Mouse (Mus musculus): ENCODE measurements at regions not wholly inside any gene's neighbourhood (a gene's known extent, or its start where the extent isn't known, plus 50 kb on each side); places are given as distances from the start of the nearest gene placed in this dataset.

DNA sequence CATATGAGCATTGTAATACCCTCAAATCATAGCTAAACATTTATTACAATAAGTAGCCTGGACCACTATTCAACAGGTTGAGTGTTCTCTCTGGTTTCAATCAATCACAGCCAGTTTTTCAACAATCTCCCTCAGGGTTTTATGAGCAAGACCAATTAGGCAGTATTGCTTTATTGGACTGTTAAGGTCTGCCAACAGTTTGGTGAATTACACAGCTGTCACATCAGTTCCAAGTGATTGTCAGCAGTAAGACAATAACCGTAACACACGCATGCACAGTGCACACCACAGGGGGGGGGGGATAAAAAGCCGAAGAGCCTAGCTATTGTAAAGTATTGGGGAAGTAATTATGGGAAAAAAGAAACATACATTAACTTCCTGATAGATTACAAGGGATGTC lies 918.6 kb upstream of the Jmjd1c start:
- Histone ChIP-seq H3K4me2 (ENCODE audit: low read length) (no peak overlapping the region), H3K36me3 (ENCODE audit: control insufficient read depth, insufficient read depth, low read length) (no peaks in the 10 kb centered on the region), H3K4me1 (ENCODE audit: control insufficient read depth, insufficient read depth, low read length) (no peaks in the 10 kb centered on the region), H3K9ac (replicated peaks; ENCODE audit: low read length) (no peak overlapping the region), H3K27me3 (ENCODE audit: control insufficient read depth, insufficient read depth, low read length) (no peaks in the 10 kb centered on the region), H3K4me3 (replicated peaks; ENCODE audit: low read depth, low read length) (no peak overlapping the region), H3K9me3 (ENCODE audit: control insufficient read depth, low read length) (no peaks in the 10 kb centered on the region), H3K27ac (replicated peaks; ENCODE audit: low read depth, low read length) (no peak overlapping the region)
- ATAC-seq (ENCODE audit: low FRiP score, low TSS enrichment) (peak; percentile 84), DNase-seq (peak; percentile 42)
- 41% methylated on average over 3 of the region's 3 CpGs for WGBS

DNA sequence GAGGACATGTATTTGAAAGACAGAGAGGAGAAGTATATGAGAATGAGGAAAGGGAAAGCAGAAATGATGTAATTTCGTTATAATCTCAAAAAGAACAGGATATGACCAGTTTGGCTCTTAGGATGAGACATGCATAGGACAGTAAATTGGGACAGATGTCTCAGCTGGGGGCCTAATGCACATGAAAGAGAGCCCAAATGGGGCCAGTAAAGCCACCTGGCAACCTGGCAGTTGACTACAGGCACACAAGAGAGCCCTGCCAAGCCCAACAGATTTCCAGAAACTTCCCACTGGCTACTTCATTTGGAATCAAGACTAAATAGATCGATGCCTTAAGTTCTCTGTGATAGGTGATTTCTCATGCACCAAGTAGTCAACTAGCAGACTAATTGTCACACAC lies 914.7 kb upstream of the Jmjd1c start:
- H3K4me2 ChIP-seq (ENCODE audit: low read length) = no peak overlapping the region
- H3K27ac ChIP-seq (replicated peaks; ENCODE audit: low read depth, low read length) = no peak overlapping the region
- no peak for DNase-seq
- no peaks in the 10 kb centered on the region for H3K4me1 ChIP-seq (ENCODE audit: control insufficient read depth, insufficient read depth, low read length)
- H3K27me3 ChIP-seq (ENCODE audit: control insufficient read depth, insufficient read depth, low read length) = no peaks in the 10 kb centered on the region
- H3K9me3 ChIP-seq (ENCODE audit: control insufficient read depth, low read length) = no peaks in the 10 kb centered on the region
- no peak for ATAC-seq (ENCODE audit: low FRiP score, low TSS enrichment)
- no peak overlapping the region for H3K9ac ChIP-seq (replicated peaks; ENCODE audit: low read length)
- no peaks in the 10 kb centered on the region for H3K36me3 ChIP-seq (ENCODE audit: control insufficient read depth, insufficient read depth, low read length)
- WGBS = 83% methylated on average over 2 of the region's 2 CpGs
- H3K4me3 ChIP-seq (replicated peaks; ENCODE audit: low read depth, low read length) = no peak overlapping the region

DNA sequence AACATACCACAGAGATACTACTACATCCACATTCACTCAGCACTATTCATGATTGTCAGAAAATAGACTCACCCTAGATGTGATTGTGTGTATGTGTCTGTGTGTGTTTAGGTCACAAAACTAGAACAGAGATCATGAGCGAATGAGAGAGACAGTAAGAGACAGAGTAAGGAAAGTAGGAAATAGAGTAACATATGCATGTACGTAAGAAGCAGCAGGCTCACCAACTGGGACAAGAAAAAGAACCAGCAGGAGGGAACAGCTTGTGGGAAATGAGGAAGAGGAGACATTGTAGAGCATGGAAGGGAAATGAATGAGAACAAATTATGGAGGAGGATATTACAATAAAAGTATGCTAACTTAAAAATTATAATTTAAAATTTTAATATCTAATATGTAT lies 912.9 kb upstream of the Jmjd1c start:
- Histone ChIP-seq H3K27ac (replicated peaks; ENCODE audit: low read depth, low read length) (no peak overlapping the region), H3K9ac (replicated peaks; ENCODE audit: low read length) (no peak overlapping the region), H3K4me3 (replicated peaks; ENCODE audit: low read depth, low read length) (no peak overlapping the region), H3K4me2 (ENCODE audit: low read length) (no peak overlapping the region), H3K27me3 (ENCODE audit: control insufficient read depth, insufficient read depth, low read length) (no peaks in the 10 kb centered on the region), H3K9me3 (ENCODE audit: control insufficient read depth, low read length) (no peaks in the 10 kb centered on the region), H3K4me1 (ENCODE audit: control insufficient read depth, insufficient read depth, low read length) (no peaks in the 10 kb centered on the region), H3K36me3 (ENCODE audit: control insufficient read depth, insufficient read depth, low read length) (no peaks in the 10 kb centered on the region)
- DNase-seq = no peak
- no peak for ATAC-seq (ENCODE audit: low FRiP score, low TSS enrichment)
- 80% methylated on average over 2 of the region's 2 CpGs for WGBS

DNA sequence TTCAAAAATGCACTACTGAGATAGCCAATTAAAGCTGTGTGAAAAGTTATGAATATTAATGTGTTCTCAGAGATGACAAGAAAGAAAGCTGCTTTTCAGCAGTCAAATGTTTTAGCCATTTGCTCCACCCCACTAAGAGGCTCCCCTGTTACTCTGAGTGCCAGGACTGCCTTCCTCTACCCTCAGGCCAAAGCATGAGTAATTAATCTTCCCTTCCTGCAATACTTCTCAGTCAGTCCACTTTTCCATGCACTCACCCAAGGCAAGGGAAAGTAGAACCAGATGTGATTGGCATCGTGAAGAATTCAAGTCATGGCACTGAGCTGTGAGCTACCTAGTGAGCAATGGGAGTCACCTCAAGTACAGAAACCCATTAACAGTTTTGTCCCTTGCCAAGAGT lies 908.9 kb upstream of the Jmjd1c start:
- whole genome bisulfite sequencing = 53% methylated on average over 1 of the region's 1 CpGs
- Histone ChIP-seq H3K27ac (replicated peaks; ENCODE audit: low read depth, low read length) (no peak overlapping the region), H3K9ac (replicated peaks; ENCODE audit: low read length) (no peak overlapping the region), H3K4me1 (ENCODE audit: control insufficient read depth, insufficient read depth, low read length) (no peaks in the 10 kb centered on the region), H3K27me3 (ENCODE audit: control insufficient read depth, insufficient read depth, low read length) (no peaks in the 10 kb centered on the region), H3K9me3 (ENCODE audit: control insufficient read depth, low read length) (no peaks in the 10 kb centered on the region), H3K4me3 (replicated peaks; ENCODE audit: low read depth, low read length) (no peak overlapping the region), H3K4me2 (ENCODE audit: low read length) (no peak overlapping the region), H3K36me3 (ENCODE audit: control insufficient read depth, insufficient read depth, low read length) (no peaks in the 10 kb centered on the region)
- ATAC-seq (ENCODE audit: low FRiP score, low TSS enrichment) (0 out of 2 replicates have a peak, but pooled peaks have one; percentile 31), DNase-seq (peak; percentile 35)

DNA sequence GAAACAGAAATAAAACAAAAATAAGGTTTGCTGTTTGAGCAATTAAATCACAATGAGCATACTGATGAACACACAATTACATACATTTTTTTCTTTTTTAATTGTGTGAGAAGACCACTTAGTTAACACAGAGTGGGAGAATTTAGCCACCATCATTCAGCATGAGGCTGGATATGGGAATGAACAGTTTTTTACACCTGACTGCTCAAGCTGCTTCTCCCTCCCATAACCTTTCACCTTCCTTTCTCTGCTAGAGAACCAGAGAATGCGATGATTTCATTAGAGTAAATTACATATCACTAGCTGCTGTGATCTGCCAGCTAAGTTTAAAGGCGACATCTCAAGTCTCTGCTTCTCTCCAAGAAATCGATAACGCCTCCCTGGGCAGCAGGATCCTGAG lies 894.8 kb upstream of the Jmjd1c start:
- DNase-seq = no peak
- H3K27ac ChIP-seq (replicated peaks; ENCODE audit: low read depth, low read length) = no peak overlapping the region
- H3K4me3 ChIP-seq (replicated peaks; ENCODE audit: low read depth, low read length) = no peak overlapping the region
- WGBS = 18% methylated on average over 4 of the region's 4 CpGs
- H3K4me2 ChIP-seq (ENCODE audit: low read length) = no peak overlapping the region
- H3K36me3 ChIP-seq (ENCODE audit: control insufficient read depth, insufficient read depth, low read length) = no peaks in the 10 kb centered on the region
- no peaks in the 10 kb centered on the region for H3K27me3 ChIP-seq (ENCODE audit: control insufficient read depth, insufficient read depth, low read length)
- ATAC-seq (ENCODE audit: low FRiP score, low TSS enrichment) = no peak
- H3K9me3 ChIP-seq (ENCODE audit: control insufficient read depth, low read length) = no peaks in the 10 kb centered on the region
- H3K9ac ChIP-seq (replicated peaks; ENCODE audit: low read length) = no peak overlapping the region
- no peaks in the 10 kb centered on the region for H3K4me1 ChIP-seq (ENCODE audit: control insufficient read depth, insufficient read depth, low read length)

DNA sequence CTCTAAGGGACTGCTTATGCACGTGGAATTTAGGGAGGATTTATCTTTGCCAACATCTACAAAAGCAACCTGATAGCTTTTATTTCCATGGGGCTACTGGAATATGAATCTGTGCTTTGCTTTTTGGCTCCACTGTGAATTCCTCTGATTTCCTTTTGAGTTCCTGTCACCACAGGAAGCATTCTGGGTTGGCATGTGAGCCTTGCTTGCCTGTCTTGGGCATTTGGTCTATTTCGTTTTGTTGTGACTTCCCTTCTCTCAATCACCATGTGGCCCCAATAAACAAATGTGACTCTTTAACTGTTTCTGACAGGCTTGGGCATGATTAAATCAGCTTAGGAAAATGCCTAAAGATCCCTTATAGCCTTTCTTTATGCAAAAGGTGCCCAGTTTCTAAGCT lies 867.8 kb upstream of the Jmjd1c start:
- no peaks in the 10 kb centered on the region for H3K4me1 ChIP-seq (ENCODE audit: control insufficient read depth, insufficient read depth, low read length)
- H3K27me3 ChIP-seq (ENCODE audit: control insufficient read depth, insufficient read depth, low read length) = no peaks in the 10 kb centered on the region
- H3K27ac ChIP-seq (replicated peaks; ENCODE audit: low read depth, low read length) = no peak overlapping the region
- no peak for ATAC-seq (ENCODE audit: low FRiP score, low TSS enrichment)
- no peak overlapping the region for H3K9ac ChIP-seq (replicated peaks; ENCODE audit: low read length)
- no peak for DNase-seq
- H3K9me3 ChIP-seq (ENCODE audit: control insufficient read depth, low read length) = no peaks in the 10 kb centered on the region
- H3K4me2 ChIP-seq (ENCODE audit: low read length) = no peak overlapping the region
- no peaks in the 10 kb centered on the region for H3K36me3 ChIP-seq (ENCODE audit: control insufficient read depth, insufficient read depth, low read length)
- no peak overlapping the region for H3K4me3 ChIP-seq (replicated peaks; ENCODE audit: low read depth, low read length)
- 45% methylated on average over 2 of the region's 2 CpGs for WGBS

DNA sequence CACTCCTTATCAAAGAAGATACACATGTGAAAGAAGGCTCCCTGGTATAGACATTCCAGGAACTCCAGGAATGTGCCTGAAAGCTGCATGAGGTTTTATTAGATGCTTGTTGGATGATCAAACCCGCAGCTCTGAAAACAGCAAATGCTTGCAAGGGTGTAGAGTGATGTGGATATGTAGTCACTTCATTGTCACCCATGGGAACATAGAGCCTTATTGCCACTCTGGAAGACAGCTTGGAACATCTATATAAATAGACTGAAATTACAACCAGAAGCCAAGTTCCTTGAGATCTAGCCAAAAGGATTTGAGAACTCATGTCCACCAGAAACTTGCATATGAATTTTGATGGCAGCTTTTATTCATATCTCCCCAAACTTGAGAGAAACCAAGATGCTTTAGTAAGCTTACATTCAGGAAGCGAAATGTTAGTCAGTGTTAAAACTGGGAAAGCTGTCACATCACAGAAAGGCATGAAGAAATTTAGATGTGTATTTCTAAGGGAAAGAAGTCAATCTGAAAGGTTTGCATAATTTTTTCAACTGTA lies 861.5 kb upstream of the Jmjd1c start:
- Histone ChIP-seq H3K9me3 (ENCODE audit: control insufficient read depth, low read length) (no peaks in the 10 kb centered on the region), H3K4me2 (ENCODE audit: low read length) (no peak overlapping the region), H3K4me3 (replicated peaks; ENCODE audit: low read depth, low read length) (no peak overlapping the region), H3K27ac (replicated peaks; ENCODE audit: low read depth, low read length) (no peak overlapping the region), H3K27me3 (ENCODE audit: control insufficient read depth, insufficient read depth, low read length) (no peaks in the 10 kb centered on the region), H3K9ac (replicated peaks; ENCODE audit: low read length) (no peak overlapping the region), H3K4me1 (ENCODE audit: control insufficient read depth, insufficient read depth, low read length) (no peaks in the 10 kb centered on the region), H3K36me3 (ENCODE audit: control insufficient read depth, insufficient read depth, low read length) (no peaks in the 10 kb centered on the region)
- 77% methylated on average over 2 of the region's 2 CpGs for WGBS
- ATAC-seq (ENCODE audit: low FRiP score, low TSS enrichment) (no peak), DNase-seq (no peak)

DNA sequence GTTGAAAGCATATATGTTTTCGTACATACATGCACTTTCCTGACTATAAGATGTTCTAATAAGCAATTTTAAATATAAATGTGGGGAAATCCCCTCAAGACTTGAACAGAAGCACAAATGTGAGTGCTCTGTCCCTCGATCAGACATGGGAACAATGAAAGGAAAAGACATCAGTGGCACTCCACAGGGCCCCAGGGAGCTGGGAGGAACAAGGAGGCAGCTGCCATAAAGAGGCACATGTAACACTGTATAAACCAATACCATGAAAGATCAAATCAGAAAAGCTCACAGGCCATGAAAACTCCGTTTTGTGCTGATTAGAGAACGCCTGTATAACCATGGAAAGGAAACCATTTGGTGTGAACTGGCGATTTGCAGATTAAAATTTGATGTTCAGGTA lies 839.5 kb upstream of the Jmjd1c start:
- Histone ChIP-seq H3K9me3 (ENCODE audit: control insufficient read depth, low read length) (no peaks in the 10 kb centered on the region), H3K27ac (replicated peaks; ENCODE audit: low read depth, low read length) (peak overlapping the region; percentile 41; the same call in 1 of the 2 replicates), H3K27me3 (ENCODE audit: control insufficient read depth, insufficient read depth, low read length) (no peaks in the 10 kb centered on the region), H3K4me3 (replicated peaks; ENCODE audit: low read depth, low read length) (no peak overlapping the region), H3K4me2 (ENCODE audit: low read length) (no peak overlapping the region), H3K4me1 (ENCODE audit: control insufficient read depth, insufficient read depth, low read length) (no peaks in the 10 kb centered on the region; the same call in 1 of the 2 replicates), H3K36me3 (ENCODE audit: control insufficient read depth, insufficient read depth, low read length) (no peaks in the 10 kb centered on the region), H3K9ac (replicated peaks; ENCODE audit: low read length) (no peak overlapping the region)
- peak; percentile 50 for DNase-seq
- WGBS = 46% methylated on average over 5 of the region's 5 CpGs
- ATAC-seq (ENCODE audit: low FRiP score, low TSS enrichment) = no peak; the same call in 1 of the 2 replicates

DNA sequence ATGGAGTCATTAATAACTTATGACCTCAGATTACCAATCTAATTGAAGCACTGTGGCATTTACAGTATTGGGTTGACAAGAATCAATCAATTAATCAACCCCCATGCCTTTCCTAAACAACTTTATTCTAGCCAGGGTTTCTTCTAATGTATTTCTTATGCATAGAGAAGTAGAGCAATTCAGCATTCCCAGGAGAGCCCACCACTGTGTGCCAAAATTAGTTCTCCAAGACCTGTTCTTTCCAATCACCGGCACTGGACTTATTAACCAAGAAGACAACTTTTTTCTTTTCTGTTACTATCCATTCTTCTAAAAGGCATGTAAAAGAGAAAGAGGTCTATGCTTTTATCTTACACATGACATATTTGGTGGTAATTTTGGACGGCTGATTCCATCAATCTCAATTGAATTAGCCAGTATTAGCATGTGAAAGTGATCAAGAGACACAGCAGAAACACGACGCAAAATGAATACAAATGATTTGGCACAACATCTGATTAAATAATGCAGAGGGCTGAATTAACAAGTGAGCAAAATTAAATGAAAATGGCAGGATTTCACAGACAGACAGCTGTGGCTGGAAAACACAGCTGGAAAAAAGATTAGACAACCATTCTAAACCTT lies 825.2 kb upstream of the Jmjd1c start:
- no peaks in the 10 kb centered on the region for H3K9me3 ChIP-seq (ENCODE audit: control insufficient read depth, low read length)
- DNase-seq = peak; percentile 58

More for the DNA sequence above, 825.2 kb upstream of the Jmjd1c start:
- no peak overlapping the region for H3K4me2 ChIP-seq (ENCODE audit: low read length)
- H3K4me1 ChIP-seq (ENCODE audit: control insufficient read depth, insufficient read depth, low read length) = 0 out of 2 replicates have a peak, but pooled peaks cover 2% of the 10 kb centered on the region
- no peak overlapping the region for H3K27ac ChIP-seq (replicated peaks; ENCODE audit: low read depth, low read length)
- H3K9ac ChIP-seq (replicated peaks; ENCODE audit: low read length) = no peak overlapping the region
- H3K27me3 ChIP-seq (ENCODE audit: control insufficient read depth, insufficient read depth, low read length) = no peaks in the 10 kb centered on the region
- ATAC-seq (ENCODE audit: low FRiP score, low TSS enrichment) = no peak
- H3K4me3 ChIP-seq (replicated peaks; ENCODE audit: low read depth, low read length) = no peak overlapping the region
- no peaks in the 10 kb centered on the region for H3K36me3 ChIP-seq (ENCODE audit: control insufficient read depth, insufficient read depth, low read length)
- 36% methylated on average over 4 of the region's 4 CpGs for WGBS
